Mouse (Mus musculus): ENCODE measurements around the gene Cfap161. TPM values are rescaled to one million over a fixed set of nuclear protein-coding genes. Genes with fewer than 3 reads are reported as not detected.

Gene Cfap161
- 0.13 TPM in 1 of 2 replicates, not detected in the other for polyA plus RNA-seq (2015; fragmentation: Nextera tagmentation; extraction: Ambion mirVana)

GRCm38 (mm10) chr7:83794705-83795104 lies at the start of gene Cfap161:
TSS of gene Cfap161 (minus strand) at chr7:83794880.
- H3K27ac ChIP-seq = no peak within 1 kb of the TSS
- peak; percentile 90 for ATAC-seq
- no peak within 1 kb of the TSS for H3K9ac ChIP-seq
- no peak within 1 kb of the TSS; the same call in 1 of the 2 replicates for H3K4me2 ChIP-seq (replicated peaks)
- no peaks in the 10 kb centered on the region for H3K9me3 ChIP-seq
- no peaks in the 10 kb centered on the region for H3K27me3 ChIP-seq (replicated peaks)
- peaks cover 10% of the 10 kb centered on the region for H3K4me1 ChIP-seq (replicated peaks)
- WGBS = 11% methylated on average over 14 of the region's 14 CpGs
- no peaks in the 10 kb centered on the region for H3K36me3 ChIP-seq
- H3K4me3 ChIP-seq (replicated peaks) = no peak within 1 kb of the TSS

GRCm38 (mm10) chr7:83842486-83843259 lies 48.0 kb upstream of the Cfap161 start:
- Histone ChIP-seq H3K27ac (peak overlapping the region; percentile 44; the same call in 1 of the 2 replicates), H3K27me3 (replicated peaks) (no peaks in the 10 kb centered on the region), H3K4me1 (replicated peaks) (peaks cover 16% of the 10 kb centered on the region), H3K4me3 (replicated peaks) (no peak overlapping the region), H3K36me3 (no peaks in the 10 kb centered on the region), H3K9me3 (no peaks in the 10 kb centered on the region), H3K4me2 (replicated peaks) (no peak overlapping the region), H3K9ac (no peak overlapping the region)
- WGBS = 55% methylated on average over 6 of the region's 6 CpGs
- ATAC-seq = no peak

- ATAC-seq = no peak
- no peak overlapping the region for H3K9ac ChIP-seq
- 80% methylated on average over 2 of the region's 2 CpGs for WGBS
- no peak overlapping the region for H3K4me3 ChIP-seq (replicated peaks)
- no peaks in the 10 kb centered on the region for H3K36me3 ChIP-seq
- H3K27ac ChIP-seq = no peak overlapping the region
- H3K27me3 ChIP-seq (replicated peaks) = no peaks in the 10 kb centered on the region
- no peak overlapping the region for H3K4me2 ChIP-seq (replicated peaks)
- no peaks in the 10 kb centered on the region for H3K9me3 ChIP-seq
- 0 out of 2 replicates have a peak, but pooled peaks cover 5% of the 10 kb centered on the region for H3K4me1 ChIP-seq (replicated peaks)
These were observed 45.4 kb upstream of the Cfap161 start for GRCm38 (mm10) chr7:83840076-83840475.

- no peak overlapping the region for H3K4me3 ChIP-seq (replicated peaks)
- no peak for ATAC-seq
- H3K36me3 ChIP-seq = no peaks in the 10 kb centered on the region
- no peaks in the 10 kb centered on the region for H3K9me3 ChIP-seq
- no peak overlapping the region for H3K27ac ChIP-seq
- 0 out of 2 replicates have a peak, but pooled peaks cover 5% of the 10 kb centered on the region for H3K4me1 ChIP-seq (replicated peaks)
- H3K27me3 ChIP-seq (replicated peaks) = no peaks in the 10 kb centered on the region
- H3K9ac ChIP-seq = no peak overlapping the region
- 72% methylated on average over 5 of the region's 5 CpGs for WGBS
- no peak overlapping the region for H3K4me2 ChIP-seq (replicated peaks)
These were observed 44.0 kb upstream of the Cfap161 start for GRCm38 (mm10) chr7:83838525-83839224.

- H3K4me2 ChIP-seq (replicated peaks) = no peak overlapping the region
- H3K9ac ChIP-seq = no peak overlapping the region
- ATAC-seq = no peak
- H3K36me3 ChIP-seq = no peaks in the 10 kb centered on the region
- no peaks in the 10 kb centered on the region for H3K9me3 ChIP-seq
- peaks cover 11% of the 10 kb centered on the region; the same call in 1 of the 2 replicates for H3K4me1 ChIP-seq (replicated peaks)
- H3K27ac ChIP-seq = no peak overlapping the region
- no peaks in the 10 kb centered on the region for H3K27me3 ChIP-seq (replicated peaks)
- WGBS = 83% methylated on average over 7 of the region's 7 CpGs
- no peak overlapping the region for H3K4me3 ChIP-seq (replicated peaks)
These were observed 34.7 kb upstream of the Cfap161 start for GRCm38 (mm10) chr7:83829355-83829754.

- Histone ChIP-seq H3K9me3 (no peaks in the 10 kb centered on the region), H3K4me2 (replicated peaks) (no peak overlapping the region), H3K9ac (no peak overlapping the region), H3K4me3 (replicated peaks) (no peak overlapping the region), H3K4me1 (replicated peaks) (peaks cover 8% of the 10 kb centered on the region; the same call in 1 of the 2 replicates), H3K36me3 (no peaks in the 10 kb centered on the region), H3K27ac (0 out of 2 replicates have a peak overlapping the region, but pooled peaks have one; percentile 5), H3K27me3 (replicated peaks) (no peaks in the 10 kb centered on the region)
- peak; percentile 76 for ATAC-seq
- 68% methylated on average over 10 of the region's 10 CpGs for WGBS
These were observed 32.9 kb upstream of the Cfap161 start for GRCm38 (mm10) chr7:83827402-83828076.

- H3K4me2 ChIP-seq (replicated peaks) = no peak overlapping the region
- H3K4me3 ChIP-seq (replicated peaks) = no peak overlapping the region
- 0 out of 2 replicates have a peak overlapping the region, but pooled peaks have one; percentile 5 for H3K27ac ChIP-seq
- H3K9ac ChIP-seq = no peak overlapping the region
- WGBS = 70% methylated on average over 2 of the region's 2 CpGs
- peaks cover 8% of the 10 kb centered on the region; the same call in 1 of the 2 replicates for H3K4me1 ChIP-seq (replicated peaks)
- H3K36me3 ChIP-seq = no peaks in the 10 kb centered on the region
- H3K27me3 ChIP-seq (replicated peaks) = no peaks in the 10 kb centered on the region
- no peaks in the 10 kb centered on the region for H3K9me3 ChIP-seq
- no peak for ATAC-seq
These were observed 32.1 kb upstream of the Cfap161 start for GRCm38 (mm10) chr7:83826808-83827207.

GRCm38 (mm10) chr7:83821951-83822350 lies 27.3 kb upstream of the Cfap161 start:
- Histone ChIP-seq H3K27me3 (replicated peaks) (no peaks in the 10 kb centered on the region), H3K9ac (no peak overlapping the region), H3K4me1 (replicated peaks) (no peaks in the 10 kb centered on the region), H3K4me3 (replicated peaks) (no peak overlapping the region), H3K27ac (no peak overlapping the region), H3K36me3 (no peaks in the 10 kb centered on the region), H3K4me2 (replicated peaks) (no peak overlapping the region), H3K9me3 (no peaks in the 10 kb centered on the region)
- ATAC-seq = no peak
- WGBS = 76% methylated on average over 2 of the region's 2 CpGs

- Histone ChIP-seq H3K4me3 (replicated peaks) (no peak overlapping the region), H3K9me3 (no peaks in the 10 kb centered on the region), H3K9ac (no peak overlapping the region), H3K36me3 (no peaks in the 10 kb centered on the region), H3K27me3 (replicated peaks) (no peaks in the 10 kb centered on the region), H3K4me1 (replicated peaks) (peaks cover 16% of the 10 kb centered on the region), H3K27ac (no peak overlapping the region), H3K4me2 (replicated peaks) (no peak overlapping the region)
- no peak for ATAC-seq
- 91% methylated on average over 5 of the region's 5 CpGs for WGBS
These were observed 22.2 kb upstream of the Cfap161 start for GRCm38 (mm10) chr7:83816886-83817285.

GRCm38 (mm10) chr7:83815646-83816045 lies 21.0 kb upstream of the Cfap161 start:
- Histone ChIP-seq H3K4me3 (replicated peaks) (no peak overlapping the region), H3K27ac (no peak overlapping the region), H3K27me3 (replicated peaks) (no peaks in the 10 kb centered on the region), H3K4me2 (replicated peaks) (no peak overlapping the region), H3K9me3 (no peaks in the 10 kb centered on the region), H3K36me3 (no peaks in the 10 kb centered on the region), H3K9ac (no peak overlapping the region), H3K4me1 (replicated peaks) (peaks cover 19% of the 10 kb centered on the region)
- WGBS = 58% methylated on average over 1 of the region's 1 CpGs
- no peak for ATAC-seq

- Histone ChIP-seq H3K4me1 (replicated peaks) (peaks cover 28% of the 10 kb centered on the region), H3K4me2 (replicated peaks) (no peak overlapping the region), H3K36me3 (no peaks in the 10 kb centered on the region), H3K27ac (peak overlapping the region; percentile 78), H3K4me3 (replicated peaks) (no peak overlapping the region), H3K9me3 (no peaks in the 10 kb centered on the region), H3K27me3 (replicated peaks) (no peaks in the 10 kb centered on the region), H3K9ac (no peak overlapping the region)
- 26% methylated on average over 4 of the region's 4 CpGs for WGBS
- ATAC-seq = peak; percentile 68
These were observed 19.3 kb upstream of the Cfap161 start for GRCm38 (mm10) chr7:83813993-83814392.

GRCm38 (mm10) chr7:83813465-83813864 lies 18.8 kb upstream of the Cfap161 start:
- no peak overlapping the region for H3K9ac ChIP-seq
- peak; percentile 68 for ATAC-seq
- no peaks in the 10 kb centered on the region for H3K9me3 ChIP-seq
- H3K27me3 ChIP-seq (replicated peaks) = no peaks in the 10 kb centered on the region
- no peak overlapping the region for H3K4me2 ChIP-seq (replicated peaks)
- peak overlapping the region; percentile 78 for H3K27ac ChIP-seq
- no peak overlapping the region for H3K4me3 ChIP-seq (replicated peaks)
- H3K36me3 ChIP-seq = no peaks in the 10 kb centered on the region
- H3K4me1 ChIP-seq (replicated peaks) = peaks cover 28% of the 10 kb centered on the region
- WGBS = 10% methylated on average over 3 of the region's 3 CpGs
